Mouse (Mus musculus) midbrain, embryonic 12.5 days (tissue): Measurements from ENCODE around the gene Zfp978. TPM values are rescaled to one million over a fixed set of nuclear protein-coding genes. Genes with fewer than 3 reads are reported as not detected.
"Not testable (repeated sequence)": the region's sequence is repeated elsewhere in the genome, so short reads cannot be mapped to it uniquely, and the experiment has no call there.

Experiments
- ATAC-seq: fragments of 200-750 bp; cut with Nextera tagmentation; 2 replicates; pipeline ENCODE4 v1.8.0; 2017; ENCODE audit warnings: low read depth, moderate TSS enrichment, moderate library complexity; ENCODE audit not compliant: low FRiP score
- H3K27ac ChIP-seq: fragments of 300-500 bp; sonication (generic); replicated peaks from 2 replicates; pipeline ENCODE4 v1.5.1; 2016; ENCODE audit warnings: mild to moderate bottlenecking
- H3K27me3 ChIP-seq: fragments of 300-500 bp; sonication (generic); 2 replicates; pipeline ENCODE4 v1.6.1; 2016; ENCODE audit warnings: mild to moderate bottlenecking
- H3K36me3 ChIP-seq: fragments of 300-500 bp; sonication (generic); 2 replicates; pipeline ENCODE4 v1.6.1; 2016
- H3K4me1 ChIP-seq: fragments of 300-500 bp; sonication (generic); 2 replicates; pipeline ENCODE4 v1.6.1; 2016
- H3K4me2 ChIP-seq: fragments of 300-500 bp; sonication (generic); replicated peaks from 2 replicates; pipeline ENCODE4 v1.6.1; 2016; ENCODE audit warnings: mild to moderate bottlenecking, moderate library complexity
- H3K4me3 ChIP-seq: fragments of 300-500 bp; sonication (generic); 2 replicates; pipeline ENCODE4 v1.5.1; 2016; ENCODE audit warnings: mild to moderate bottlenecking
- H3K9ac ChIP-seq: fragments of 300-500 bp; sonication (generic); replicated peaks from 2 replicates; pipeline ENCODE4 v1.6.1; 2016; ENCODE audit warnings: mild to moderate bottlenecking, moderate library complexity
- H3K9me3 ChIP-seq: fragments of 300-500 bp; sonication (generic); 2 replicates; pipeline ENCODE4 v1.6.1; 2016; ENCODE audit warnings: mild to moderate bottlenecking
- WGBS: fragments of 180-500 bp; shearing (Covaris S2); methylation state at CpG from one replicate; pipeline ENCODE4 v1.1.7; 2016; 5-methylcytosine and 5-hydroxymethylcytosine counted together
- polyA plus RNA-seq: library from polyadenylated mRNA; unstranded; fragments of >200 nt; fragmentation: Nextera tagmentation; extraction: Ambion mirVana; gene quantifications from 2 replicates; pipeline ENCODE4 v1.2.1, GENCODE M21; 2016

The Zfp978 gene
- polyA plus RNA-seq, 1 experiment from 2014 or later, result not detected

GRCm38 (mm10) chr4:147361872-147362271, 769 bp downstream of the Zfp978 start:
- H3K27ac ChIP-seq, H3K4me2 ChIP-seq, H3K36me3 ChIP-seq, H3K9ac ChIP-seq, H3K27me3 ChIP-seq, H3K4me3 ChIP-seq, H3K4me1 ChIP-seq, H3K9me3 ChIP-seq, ATAC-seq: not testable (repeated sequence)
- WGBS, result no CpG with 5 or more reads among the region's 1 CpGs

DNA sequence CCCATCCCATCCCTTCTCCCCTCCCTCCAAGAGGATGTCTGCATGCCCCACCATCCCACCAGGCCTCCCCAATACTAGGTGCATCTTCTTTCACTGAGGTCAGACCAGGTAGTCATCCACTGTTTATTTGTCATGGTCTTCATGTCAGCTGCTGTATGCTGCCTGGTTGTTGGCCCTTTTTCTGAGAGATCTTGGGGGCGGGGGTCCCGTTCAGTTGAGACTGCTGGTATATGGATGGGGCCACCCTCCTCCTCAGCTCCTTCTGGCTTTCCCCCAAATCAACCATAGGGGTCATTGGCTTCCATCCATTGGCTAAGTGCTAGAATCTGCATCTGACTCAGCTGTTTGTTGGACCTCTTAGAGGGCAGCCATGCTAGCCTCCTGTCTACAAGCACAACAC, 8.5 kb downstream of the Zfp978 start:
- H3K9me3 ChIP-seq, H3K9ac ChIP-seq, H3K4me1 ChIP-seq, H3K4me2 ChIP-seq, H3K27me3 ChIP-seq, H3K4me3 ChIP-seq, H3K36me3 ChIP-seq, H3K27ac ChIP-seq: not testable (repeated sequence)
- ATAC-seq, result peak; percentile 76
- no CpG with 5 or more reads among the region's 2 CpGs for whole genome bisulfite sequencing

- H3K9me3 ChIP-seq, H3K36me3 ChIP-seq, H3K27ac ChIP-seq, ATAC-seq, H3K4me3 ChIP-seq, H3K27me3 ChIP-seq, H3K4me1 ChIP-seq, H3K9ac ChIP-seq, H3K4me2 ChIP-seq: not testable (repeated sequence)
- WGBS, result 88% methylated on average over 4 of the region's 4 CpGs
Observed at GRCm38 (mm10) chr4:147383199-147383598, 22.1 kb downstream of the Zfp978 start.

- not testable (repeated sequence) for H3K36me3 ChIP-seq, H3K4me3 ChIP-seq, H3K4me2 ChIP-seq, H3K4me1 ChIP-seq, H3K9ac ChIP-seq, ATAC-seq, H3K27me3 ChIP-seq, H3K27ac ChIP-seq
- 88% methylated on average over 3 of the region's 3 CpGs for WGBS
- peaks cover 41% of the 10 kb centered on the region for H3K9me3 ChIP-seq
Observed at GRCm38 (mm10) chr4:147397201-147397600, 36.1 kb downstream of the Zfp978 start.

DNA sequence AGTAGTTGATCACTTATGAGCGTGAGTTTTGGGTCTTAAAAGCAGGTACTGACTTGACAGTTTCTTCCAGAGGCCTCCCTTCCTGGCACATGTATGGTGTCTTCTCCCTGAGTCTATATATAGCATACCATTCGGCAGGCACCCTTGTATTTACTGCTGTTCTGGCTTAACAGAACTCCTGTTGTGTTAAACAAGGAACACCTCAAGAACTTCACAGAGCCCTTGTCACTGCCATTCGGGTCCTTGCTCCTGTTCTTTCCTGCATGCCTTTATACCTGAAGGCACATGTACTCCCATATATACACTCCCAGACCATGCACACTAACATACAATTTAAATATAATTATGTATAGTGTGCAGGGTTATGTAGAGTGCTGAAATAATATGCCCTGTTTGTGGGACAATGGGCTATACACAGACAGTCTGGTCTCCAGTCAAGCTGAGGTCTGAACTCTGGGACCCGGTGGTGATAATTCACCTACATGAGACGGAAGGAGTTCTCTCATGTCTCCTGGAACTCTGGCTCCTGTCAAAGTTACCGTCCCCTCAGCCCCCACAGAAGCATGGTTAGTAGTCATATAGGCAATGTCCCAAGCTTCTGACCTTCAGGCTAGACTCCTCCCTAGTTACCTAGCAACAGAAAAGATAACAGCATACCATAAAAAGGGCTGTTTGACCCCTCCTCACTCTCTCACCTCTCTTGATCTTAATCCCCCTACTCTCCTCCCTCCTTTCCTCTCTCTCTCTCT, 37.0 kb downstream of the Zfp978 start:
- not testable (repeated sequence) for H3K4me2 ChIP-seq, H3K36me3 ChIP-seq, H3K9ac ChIP-seq, H3K27me3 ChIP-seq, H3K27ac ChIP-seq, H3K4me1 ChIP-seq, ATAC-seq, H3K4me3 ChIP-seq
- peaks cover 46% of the 10 kb centered on the region for H3K9me3 ChIP-seq
- WGBS, result 76% methylated on average over 6 of the region's 6 CpGs

DNA sequence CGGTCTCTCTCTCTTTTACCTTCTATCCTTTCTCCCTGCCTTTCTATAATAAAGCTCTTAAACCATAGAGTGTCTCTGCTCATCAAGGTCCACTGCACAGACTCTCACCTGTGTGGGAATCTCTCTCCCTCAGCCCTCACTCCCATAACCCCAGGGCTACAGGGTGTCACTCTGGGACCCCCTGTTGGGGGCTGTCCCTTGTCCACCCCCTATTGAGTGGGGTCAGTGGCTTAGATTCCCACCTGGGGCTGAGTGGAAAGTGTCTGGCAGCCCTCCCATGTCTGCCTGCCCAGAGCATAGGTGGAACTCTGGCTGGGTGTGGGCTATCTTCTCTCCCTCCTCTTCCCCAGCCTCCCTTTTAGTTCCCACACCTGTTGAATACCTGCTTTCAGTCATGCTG, 37.6 kb downstream of the Zfp978 start:
- not testable (repeated sequence) for H3K36me3 ChIP-seq, H3K27ac ChIP-seq, H3K4me3 ChIP-seq, ATAC-seq, H3K27me3 ChIP-seq, H3K4me2 ChIP-seq, H3K9ac ChIP-seq, H3K4me1 ChIP-seq
- WGBS, result 88% methylated on average over 1 of the region's 1 CpGs
- peaks cover 52% of the 10 kb centered on the region for H3K9me3 ChIP-seq

GRCm38 (mm10) chr4:147399505-147399904, 38.4 kb downstream of the Zfp978 start:
- H3K9me3 ChIP-seq, result peaks cover 59% of the 10 kb centered on the region
- H3K36me3 ChIP-seq, H3K9ac ChIP-seq, H3K4me2 ChIP-seq, H3K27ac ChIP-seq, ATAC-seq, H3K27me3 ChIP-seq, H3K4me3 ChIP-seq, H3K4me1 ChIP-seq: not testable (repeated sequence)
- 77% methylated on average over 3 of the region's 3 CpGs for WGBS

- 87% methylated on average over 8 of the region's 8 CpGs for WGBS
Observed at GRCm38 (mm10) chr4:147400031-147400847, 39.1 kb downstream of the Zfp978 start.

DNA sequence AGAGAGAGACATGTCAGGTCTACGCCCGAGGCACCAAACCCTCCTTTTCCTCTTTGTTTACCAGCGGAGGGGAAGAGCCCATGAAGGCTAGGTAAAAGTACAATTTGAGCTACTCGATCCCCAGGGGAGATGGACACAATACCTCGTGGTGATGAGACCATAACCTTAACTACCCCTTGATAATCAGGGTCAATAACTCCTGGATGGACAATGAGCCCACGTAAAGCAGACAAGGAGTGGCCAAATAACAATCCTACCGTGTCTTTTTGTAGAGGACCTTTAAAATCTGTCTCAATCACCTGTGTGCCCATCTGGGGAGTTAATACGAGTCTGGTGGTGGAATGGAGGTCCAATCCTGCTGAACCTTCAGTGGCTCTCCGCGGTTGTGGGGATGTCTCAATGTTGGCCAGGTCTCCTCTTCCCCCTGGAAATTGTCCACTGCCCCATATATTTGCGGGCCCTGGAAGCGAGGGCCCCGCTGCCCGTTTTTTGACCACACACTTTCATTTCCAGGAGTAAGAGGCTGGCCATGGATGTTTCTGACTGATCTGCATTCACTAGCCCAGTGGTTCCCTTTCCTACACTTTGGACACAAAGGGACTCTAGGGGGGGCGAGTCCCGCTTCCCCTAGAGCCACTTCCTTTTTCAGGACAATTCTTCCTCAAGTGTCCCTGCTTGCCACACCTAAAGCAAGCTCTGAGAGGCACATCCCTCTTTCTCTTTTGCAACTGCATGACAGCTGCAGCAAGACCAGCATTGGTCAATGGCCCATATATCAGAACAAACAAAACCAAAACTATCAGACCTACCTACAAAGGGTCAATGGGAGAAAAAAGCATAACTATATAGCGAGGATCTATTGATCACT, 40.0 kb downstream of the Zfp978 start:
- H3K4me1 ChIP-seq, H3K27me3 ChIP-seq, ATAC-seq, H3K4me2 ChIP-seq, H3K9ac ChIP-seq, H3K27ac ChIP-seq, H3K4me3 ChIP-seq, H3K36me3 ChIP-seq: not testable (repeated sequence)
- WGBS, result 83% methylated on average over 17 of the region's 17 CpGs
- H3K9me3 ChIP-seq, result peaks cover 60% of the 10 kb centered on the region

More at GRCm38 (mm10) chr4:147400031-147400847, 39.1 kb downstream of the Zfp978 start:
- peaks cover 60% of the 10 kb centered on the region for H3K9me3 ChIP-seq
- not testable (repeated sequence) for H3K27me3 ChIP-seq, H3K4me3 ChIP-seq, H3K4me1 ChIP-seq, H3K4me2 ChIP-seq, H3K9ac ChIP-seq, H3K27ac ChIP-seq, H3K36me3 ChIP-seq
- peak; percentile 24; the same call in 1 of the 2 replicates for ATAC-seq

DNA sequence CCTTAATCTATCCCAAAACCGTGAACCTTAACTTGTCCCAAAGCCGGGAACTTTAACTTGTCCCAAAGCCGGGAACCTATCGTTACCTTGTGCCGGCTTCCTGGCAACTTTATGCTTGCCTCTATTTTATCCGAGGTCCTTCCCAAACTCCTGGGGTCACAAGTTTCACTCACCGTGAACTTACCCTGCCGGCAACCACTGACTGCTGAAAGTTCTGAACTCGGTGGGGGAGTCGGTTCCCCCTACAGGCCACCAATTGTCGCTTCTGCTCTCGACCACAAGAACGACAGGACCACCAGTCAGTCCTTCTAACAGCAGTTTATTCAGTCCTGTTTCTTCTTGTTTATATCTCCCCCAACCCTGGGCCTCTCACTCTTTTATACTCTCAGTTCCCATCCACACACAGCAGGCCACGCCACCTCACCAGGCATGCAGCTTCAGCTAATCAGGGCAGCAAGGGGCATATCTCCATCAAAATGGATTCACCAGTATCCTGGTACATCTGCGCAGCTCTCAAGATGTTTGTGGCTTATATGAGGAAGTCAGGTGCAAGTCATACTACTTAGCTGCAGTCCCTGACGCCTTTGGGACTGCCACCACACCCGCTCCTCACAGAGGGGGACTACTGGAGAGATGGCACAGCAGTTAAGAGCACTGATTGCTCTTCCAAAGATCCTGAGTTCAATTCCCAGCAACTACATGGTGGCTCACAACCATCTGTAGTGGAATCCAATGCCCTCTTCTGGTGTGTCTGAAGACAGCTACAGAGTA, 40.8 kb downstream of the Zfp978 start:
- not testable (repeated sequence) for H3K4me1 ChIP-seq, H3K27me3 ChIP-seq, H3K4me3 ChIP-seq, H3K36me3 ChIP-seq, H3K9ac ChIP-seq, H3K4me2 ChIP-seq, H3K27ac ChIP-seq
- WGBS, result 83% methylated on average over 17 of the region's 17 CpGs
- H3K9me3 ChIP-seq, result peaks cover 56% of the 10 kb centered on the region
- peak; percentile 14; the same call in 1 of the 2 replicates for ATAC-seq

GRCm38 (mm10) chr4:147402507-147402890, 41.4 kb downstream of the Zfp978 start:
- not testable (repeated sequence) for H3K27ac ChIP-seq, H3K9ac ChIP-seq, H3K4me2 ChIP-seq, H3K36me3 ChIP-seq, ATAC-seq, H3K4me3 ChIP-seq, H3K27me3 ChIP-seq, H3K4me1 ChIP-seq
- WGBS, result 23% methylated on average over 1 of the region's 1 CpGs
- H3K9me3 ChIP-seq, result peaks cover 56% of the 10 kb centered on the region
